ENCODE assay signal across 9 mouse cellular contexts in the genomic region with DNA sequence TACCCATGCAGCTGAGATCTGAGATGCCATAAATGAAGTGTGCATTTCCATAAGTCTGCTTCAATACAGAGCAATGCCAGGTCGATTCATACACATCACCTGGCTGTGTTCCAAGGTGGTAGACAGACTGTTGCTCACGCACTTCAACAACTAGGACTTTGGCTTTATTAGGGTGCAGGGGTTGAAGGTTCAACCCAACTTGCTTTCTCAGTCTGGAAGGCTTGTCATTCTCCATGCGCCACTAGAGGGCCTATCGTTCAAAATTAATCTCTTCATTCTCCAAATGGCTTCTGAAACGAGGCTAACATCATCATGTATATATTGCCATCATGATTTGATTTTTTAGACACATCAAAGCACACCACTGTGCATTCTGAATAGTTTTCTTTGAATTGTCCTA.
DNase-seq lines count a peak whose midpoint lies in the region; ATAC-seq lines count a peak whose summit lies in the region.
"Had no signal": no experiment of that assay in that cellular context is flagged by ENCODE, and none has a peak within 500 bp of the region (broad histone marks: within the 10 kb centered on the region; RNA-seq: fewer than 3 reads in every experiment).

No protein-coding gene starts in this region.

- H3K27me3 ChIP-seq in forebrain, embryonic 15.5 days: no peaks in the 10 kb centered on the region
- H3K27me3 ChIP-seq: liver, embryonic 15.5 days had no signal

- no peak overlapping the region for H3K4me3 ChIP-seq in forebrain, embryonic 15.5 days
- H3K4me3 ChIP-seq: liver, embryonic 15.5 days had no signal

- H3K9ac ChIP-seq in forebrain, embryonic 15.5 days (replicated peaks): no peak overlapping the region
- H3K9ac ChIP-seq: liver, embryonic 15.5 days had no signal

- no peak overlapping the region for H3K4me2 ChIP-seq in forebrain, embryonic 15.5 days (replicated peaks)
- H3K4me2 ChIP-seq: liver, embryonic 15.5 days had no signal

- WGBS in forebrain, embryonic 15.5 days: 24% methylated on average over 5 of the region's 5 CpGs

- H3K27ac ChIP-seq in forebrain, embryonic 15.5 days (replicated peaks): no peak overlapping the region
- H3K27ac ChIP-seq: liver, embryonic 15.5 days had no signal

- no peaks in the 10 kb centered on the region for H3K4me1 ChIP-seq in forebrain, embryonic 15.5 days
- H3K4me1 ChIP-seq: liver, embryonic 15.5 days had no signal

- peak; percentile 3 for DNase-seq in gastrocnemius, adult 18-20 months (ENCODE audit: low spot score)
- DNase-seq in gastrocnemius, adult 8-10 months (ENCODE audit: low spot score in 2 of 2): no peak
- DNase-seq in right cerebral cortex, adult 18-20 months: peak; percentile 32
- no peak for DNase-seq in right cerebral cortex, postnatal 36 days (ENCODE audit: low spot score in 2 of 2)
- DNase-seq in cerebellum, postnatal 14 days: peak; percentile 62 to 70
- DNase-seq in kidney, adult 9 months: peak; percentile 42
- DNase-seq in right cerebral cortex, postnatal 4 days: peak; percentile 35

- no peaks in the 10 kb centered on the region for H3K9me3 ChIP-seq in forebrain, embryonic 15.5 days
- H3K9me3 ChIP-seq: liver, embryonic 15.5 days had no signal

- H3K36me3 ChIP-seq in forebrain, embryonic 15.5 days: no peaks in the 10 kb centered on the region
- H3K36me3 ChIP-seq: liver, embryonic 15.5 days had no signal

- no peak for ATAC-seq in forebrain, embryonic 15.5 days (replicated peaks)

Comparison
In these comparisons a context has a peak if more than half of its experiments do, and no peak if none do; other contexts are left out.
1. DNase-seq: peak in gastrocnemius, adult 18-20 months (single experiment), right cerebral cortex, adult 18-20 months (single experiment), cerebellum, postnatal 14 days (2 of 2), kidney, adult 9 months (single experiment) and right cerebral cortex, postnatal 4 days (single experiment); none in gastrocnemius, adult 8-10 months (0 of 2) and right cerebral cortex, postnatal 36 days (0 of 2).